Mouse (Mus musculus): ENCODE results near the gene Syce1.
"Not testable (repeated sequence)": the region's sequence is repeated elsewhere in the genome, so short reads cannot be mapped to it uniquely, and the experiment has no call there.

Syce1 gene

GRCm38 (mm10) chr7:140765888-140766739 lies 21.5 kb downstream of the Syce1 start:
- DNase-seq (ENCODE audit: extremely low spot score): no peak

- DNase-seq (ENCODE audit: extremely low spot score): not testable (repeated sequence)
Measured at GRCm38 (mm10) chr7:140765391-140765790, 22.3 kb downstream of the Syce1 start.

- DNase-seq (ENCODE audit: extremely low spot score): no peak
Measured at GRCm38 (mm10) chr7:140763447-140764020, 24.1 kb downstream of the Syce1 start, which contains the start of gene Cyp2e1. Gene Cyp2e1 (plus strand): TSS chr7:140763739.

DNA sequence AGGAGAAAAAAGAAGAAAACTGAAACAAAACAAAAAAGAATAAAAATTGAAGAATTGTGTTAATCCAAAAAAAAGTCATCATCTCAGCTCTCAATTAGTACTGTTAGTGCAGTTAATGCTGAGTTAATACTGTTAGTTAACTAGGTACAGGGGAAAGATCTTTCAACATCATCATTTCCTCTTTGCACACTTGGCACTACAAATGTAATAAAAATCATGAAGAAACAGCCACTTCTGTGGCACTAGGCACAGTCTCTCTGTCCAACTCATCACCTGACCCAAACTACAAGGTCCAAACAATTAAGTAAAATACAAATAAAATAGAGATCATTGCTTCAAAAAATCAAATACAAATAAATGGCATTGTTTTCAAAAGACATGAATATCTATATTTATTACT lies 27.0 kb downstream of the Syce1 start:
- no peak for DNase-seq (ENCODE audit: extremely low spot score)

DNA sequence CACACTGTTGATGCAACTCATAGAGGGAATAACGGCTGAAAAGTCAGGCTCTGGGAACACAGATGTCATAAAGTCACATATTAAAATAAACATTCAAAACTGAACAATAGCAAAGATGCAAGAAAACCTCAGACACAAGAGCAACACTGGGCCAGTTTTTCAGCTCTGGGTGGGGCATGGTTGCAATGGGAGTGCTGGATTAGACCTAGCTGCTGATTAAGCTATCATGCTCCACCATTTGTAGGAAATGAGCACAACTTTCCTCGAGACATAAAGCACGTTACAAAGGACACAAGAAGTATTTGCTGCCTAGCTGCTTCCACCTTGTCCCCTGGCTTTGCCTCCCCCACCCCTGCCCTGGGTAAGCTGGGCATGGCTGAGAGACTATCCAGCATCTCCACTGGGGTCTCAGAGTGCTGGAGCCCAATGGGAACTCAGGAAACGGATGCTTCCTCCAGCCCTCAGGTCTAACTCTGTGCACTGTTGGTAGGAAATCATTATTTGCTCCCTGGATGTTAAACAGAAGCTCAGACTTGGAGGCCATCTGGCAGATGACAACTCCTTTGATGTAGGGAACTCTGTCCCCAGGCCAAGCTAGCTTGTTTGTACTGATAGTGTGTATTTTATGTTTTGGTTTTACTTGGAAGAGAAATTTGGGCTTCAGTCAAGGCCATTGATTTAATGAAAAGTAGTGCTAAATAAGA lies 31.3 kb downstream of the Syce1 start:
- no peak for DNase-seq (ENCODE audit: extremely low spot score)

DNA sequence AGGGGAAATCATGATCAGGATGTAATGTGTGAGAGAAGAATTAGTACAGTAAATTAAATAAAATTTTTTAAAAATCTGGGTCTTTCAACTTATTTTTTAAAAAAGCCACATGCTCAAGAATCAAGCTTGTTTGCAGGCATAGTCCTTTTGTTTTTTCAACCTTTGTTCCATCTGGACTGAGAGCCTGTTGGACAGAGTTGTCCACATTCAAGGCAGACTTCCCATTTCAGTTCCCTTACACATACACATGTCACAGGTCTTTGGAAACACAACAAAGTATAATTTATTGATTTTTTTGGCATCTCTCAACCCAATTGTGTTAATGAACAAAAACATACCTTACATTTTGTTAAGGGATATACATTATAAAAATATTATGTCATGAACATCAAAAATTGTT lies 33.1 kb downstream of the Syce1 start:
- DNase-seq (ENCODE audit: extremely low spot score): no peak

- no peak for DNase-seq (ENCODE audit: extremely low spot score)
Measured at GRCm38 (mm10) chr7:140748827-140749160, 38.9 kb downstream of the Syce1 start.

DNA sequence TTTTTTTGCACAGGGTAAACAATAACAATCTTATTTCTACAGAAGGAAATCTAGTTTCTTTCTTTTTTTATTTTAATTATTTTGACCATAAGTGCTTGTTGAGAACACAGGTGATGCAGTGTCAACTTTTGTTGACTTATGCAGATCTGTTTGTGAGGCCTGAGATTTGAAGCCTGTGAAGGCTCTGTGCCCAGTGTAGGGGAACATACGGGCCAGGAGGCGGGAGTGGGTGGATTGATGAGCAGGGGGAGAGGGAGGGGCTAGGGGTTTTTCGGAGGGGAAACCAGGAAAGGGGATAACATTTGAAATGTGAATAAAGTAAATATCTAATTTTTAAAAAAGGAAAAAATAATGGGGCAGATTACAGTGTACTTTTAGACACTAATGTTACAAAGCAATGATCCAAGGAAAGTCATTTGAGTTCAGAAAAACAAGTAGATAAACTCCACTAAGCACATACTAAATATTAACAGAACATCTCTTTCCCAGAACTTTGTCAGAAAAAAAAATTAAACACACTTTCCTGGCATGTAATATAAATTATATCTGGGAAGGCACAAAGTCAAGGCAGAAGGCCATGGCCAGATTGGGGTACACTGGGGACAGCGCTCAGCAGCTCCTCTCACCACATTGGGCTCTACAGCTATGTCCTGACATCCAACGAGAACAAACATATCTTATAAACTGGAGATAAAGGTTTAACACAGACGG lies 39.4 kb downstream of the Syce1 start:
- no peak for DNase-seq (ENCODE audit: extremely low spot score)

DNA sequence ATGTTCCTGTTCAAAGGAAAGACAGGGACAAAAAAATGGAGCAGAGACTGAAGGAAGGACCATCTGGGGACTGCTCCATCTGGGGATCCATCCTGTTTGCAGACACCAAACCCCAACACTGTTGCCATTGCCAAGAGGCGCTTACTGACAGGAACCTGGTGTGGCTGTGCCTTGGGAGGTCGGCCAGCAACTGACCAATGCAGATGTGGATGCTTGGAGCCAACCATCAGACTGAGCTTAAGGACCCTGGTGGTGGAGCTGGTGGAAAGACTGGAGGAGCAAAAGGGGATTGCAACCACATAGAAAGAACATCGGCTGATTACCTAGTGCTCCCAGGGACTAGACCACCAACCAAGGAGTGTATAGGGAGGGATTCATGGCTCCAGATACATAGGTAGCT lies 40.2 kb downstream of the Syce1 start:
- no peak for DNase-seq (ENCODE audit: extremely low spot score)

DNA sequence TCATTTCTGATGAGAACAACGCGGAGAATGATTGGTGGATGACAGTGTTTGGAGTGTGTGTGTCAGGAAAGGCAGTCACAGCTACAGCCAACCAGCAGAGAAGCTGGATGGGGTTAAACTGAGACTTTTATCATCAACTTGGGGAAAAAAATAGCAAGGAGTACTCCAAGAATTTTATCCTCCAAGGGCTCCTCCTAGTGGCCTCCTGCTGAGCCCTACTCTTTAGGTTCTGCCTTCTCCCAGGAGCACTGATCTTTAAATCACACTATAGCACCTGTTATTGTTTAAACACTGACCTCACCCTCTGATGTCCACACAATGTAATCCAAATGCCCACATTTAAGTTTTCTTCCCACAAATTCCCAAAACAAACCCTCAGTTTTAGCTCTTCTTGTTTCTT lies 54.5 kb downstream of the Syce1 start:
- no peak for DNase-seq (ENCODE audit: extremely low spot score)

All from embryo, embryonic 9.5 days (tissue).